Comparison of ENCODE assay signal across 8 mouse cellular contexts in genomic region chr5:32137106-32137522, GRCm38 (mm10). TPM values are rescaled to one million over a fixed set of nuclear protein-coding genes. Genes with fewer than 3 reads are reported as not detected.
DNase-seq lines count a peak whose midpoint lies in the region; ATAC-seq lines count a peak whose summit lies in the region.

No protein-coding gene starts in this region.

- peak overlapping the region; percentile 95 for H3K4me2 ChIP-seq in heart, embryonic 13.5 days
- peak overlapping the region; percentile 93 for H3K4me2 ChIP-seq in midbrain, embryonic 12.5 days (replicated peaks)

- ATAC-seq in CD4-positive, CD25-positive, alpha-beta regulatory T cell, adult 4 months, result no peak
- ATAC-seq in heart, embryonic 13.5 days (ENCODE audit: extremely low read depth, insufficient number of reproducible peaks, low FRiP score, low TSS enrichment), result no peak
- ATAC-seq in midbrain, embryonic 12.5 days (ENCODE audit: low FRiP score, low read depth), result no peak

- H3K27me3 ChIP-seq in heart, embryonic 13.5 days (replicated peaks), result no peaks in the 10 kb centered on the region; the same call in 1 of the 2 replicates
- H3K27me3 ChIP-seq in midbrain, embryonic 12.5 days, result peaks cover 76% of the 10 kb centered on the region

- no peaks in the 10 kb centered on the region for H3K36me3 ChIP-seq in heart, embryonic 13.5 days
- H3K36me3 ChIP-seq in midbrain, embryonic 12.5 days, result no peaks in the 10 kb centered on the region

- peak overlapping the region; percentile 90 for H3K4me3 ChIP-seq in heart, embryonic 13.5 days
- H3K4me3 ChIP-seq in midbrain, embryonic 12.5 days, result peak overlapping the region; percentile 58

- H3K4me1 ChIP-seq in heart, embryonic 13.5 days, result peaks cover 62% of the 10 kb centered on the region
- peaks cover 32% of the 10 kb centered on the region for H3K4me1 ChIP-seq in midbrain, embryonic 12.5 days

- DNase-seq in CD4-positive, CD25-positive, alpha-beta regulatory T cell, adult 2 months (ENCODE audit: low read depth, low spot score), result peak; percentile 26
- DNase-seq in R1 (ENCODE audit: low read depth, low spot score), result peak; percentile 14
- DNase-seq in kidney, postnatal 14 days, result peak; percentile 71
- no peak for DNase-seq in right cerebral cortex, postnatal 25 days
- no peak for DNase-seq in spleen, postnatal 10 days (ENCODE audit: low spot score in 2 of 2)

- H3K27ac ChIP-seq in heart, embryonic 13.5 days (replicated peaks), result peak overlapping the region; percentile 100
- no peak overlapping the region for H3K27ac ChIP-seq in midbrain, embryonic 12.5 days (replicated peaks)

- H3K9ac ChIP-seq in heart, embryonic 13.5 days, result peak overlapping the region; percentile 96
- H3K9ac ChIP-seq in midbrain, embryonic 12.5 days (replicated peaks), result no peak overlapping the region

- 1% methylated on average over 12 of the region's 12 CpGs for whole genome bisulfite sequencing in heart, embryonic 13.5 days
- 0% methylated on average over 12 of the region's 12 CpGs for WGBS in midbrain, embryonic 12.5 days

- no peaks in the 10 kb centered on the region for H3K9me3 ChIP-seq in heart, embryonic 13.5 days
- H3K9me3 ChIP-seq in midbrain, embryonic 12.5 days, result no peaks in the 10 kb centered on the region

RNA-seq across cellular contexts. Expression of gene Fosl2, which starts 1.5 kb away (rescaled TPM):
- polyA plus RNA-seq in CD4-positive, CD25-positive, alpha-beta regulatory T cell, adult 4 months (2017; shearing (Covaris generic)), result 1 to 10 TPM; 1.5 to 1.9 TPM
- 2.0 TPM in 2 replicates for polyA plus RNA-seq in heart, embryonic 13.5 days (2015; fragmentation: Nextera tagmentation; extraction: Ambion mirVana)
- polyA plus RNA-seq in midbrain, embryonic 12.5 days (2016; fragmentation: Nextera tagmentation; extraction: Ambion mirVana), result 0.81 and 0.96 TPM in 2 replicates

Comparison
In these comparisons a context has a peak if more than half of its experiments do, and no peak if none do; other contexts are left out.
1. DNase-seq: peak in CD4-positive, CD25-positive, alpha-beta regulatory T cell, adult 2 months (single experiment), R1 (single experiment) and kidney, postnatal 14 days (single experiment); none in right cerebral cortex, postnatal 25 days (single experiment) and spleen, postnatal 10 days (0 of 2).